Mouse (Mus musculus) megakaryocyte-erythroid progenitor cell, adult 5-6 weeks (primary cell): ENCODE results near the gene Dph5. TPM values are rescaled to one million over a fixed set of nuclear protein-coding genes. Genes with fewer than 3 reads are reported as not detected.

ENCODE experiments used
- ATAC-seq: replicated peaks from 2 replicates; pipeline ENCODE4 v1.8.0; 2016; ENCODE audit warnings: mild to moderate bottlenecking, inconsistent platforms; ENCODE audit not compliant: severe bottlenecking, poor library complexity, low FRiP score, low TSS enrichment
- total RNA-seq, 2 experiments: library from RNA; stranded (forward) in 1 of 2; stranded (reverse) in 1 of 2; fragments of 200-1000, 215-1000 nt in 1 of 2; fragments of >200 nt in 1 of 2; fragmentation: Nextera tagmentation in 1 of 2; gene quantifications; 2 replicates each; pipeline ENCODE4 v1.2.3; 2014 to 2017

The Dph5 gene
- total RNA-seq, 2 experiments from 2014 or later, result 65.6 to 94.3 TPM

- ATAC-seq, result no peak
Observed at GRCm38 (mm10) chr3:115949220-115949920, 61.7 kb downstream of the Dph5 start.

GRCm38 (mm10) chr3:115949921-115950877, 62.6 kb downstream of the Dph5 start:
- ATAC-seq, result 0 out of 2 replicates have a peak, but pooled peaks have one; percentile 39

GRCm38 (mm10) chr3:115951221-115951620, 63.6 kb downstream of the Dph5 start:
- ATAC-seq, result no peak

DNA sequence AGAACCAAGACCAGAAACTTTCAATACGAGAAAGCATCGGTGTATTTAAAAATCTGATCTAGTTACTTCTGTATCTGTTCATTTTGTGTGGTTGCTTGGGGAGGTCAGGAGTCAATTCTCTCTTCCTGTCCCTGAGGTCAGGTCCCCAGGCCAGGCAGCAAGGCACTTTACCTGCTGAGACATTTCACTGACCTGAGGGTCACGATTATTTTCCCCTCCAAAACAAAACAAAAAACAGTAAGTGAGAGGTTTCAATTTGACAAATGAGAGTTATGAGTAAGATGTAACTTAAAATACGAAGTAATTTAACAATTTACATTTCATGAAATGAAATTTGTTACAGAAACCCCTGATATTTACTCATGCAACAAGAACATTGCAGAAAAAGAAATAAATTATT, 64.7 kb downstream of the Dph5 start:
- ATAC-seq, result no peak

DNA sequence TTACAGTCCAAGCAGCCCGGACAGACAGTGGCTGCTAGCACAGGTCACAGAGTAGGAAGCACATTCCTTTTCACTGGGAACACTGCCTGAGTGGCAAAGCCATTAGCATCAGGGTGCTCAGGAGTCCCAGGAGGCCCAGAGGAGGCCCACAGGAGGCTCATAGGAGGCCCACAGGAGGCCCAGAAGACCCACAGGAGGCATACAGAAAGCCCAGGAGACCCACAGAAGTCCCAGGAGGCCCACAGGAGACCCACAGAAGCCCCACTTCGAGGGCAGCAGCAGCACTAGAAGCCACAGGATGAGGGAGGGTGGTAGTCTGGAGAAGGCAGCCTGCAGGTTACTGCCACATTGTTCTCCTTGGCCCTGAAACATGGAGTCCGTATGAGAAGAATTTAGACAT, 65.5 kb downstream of the Dph5 start:
- ATAC-seq, result no peak

GRCm38 (mm10) chr3:115957223-115957622, 69.6 kb downstream of the Dph5 start:
- no peak for ATAC-seq

DNA sequence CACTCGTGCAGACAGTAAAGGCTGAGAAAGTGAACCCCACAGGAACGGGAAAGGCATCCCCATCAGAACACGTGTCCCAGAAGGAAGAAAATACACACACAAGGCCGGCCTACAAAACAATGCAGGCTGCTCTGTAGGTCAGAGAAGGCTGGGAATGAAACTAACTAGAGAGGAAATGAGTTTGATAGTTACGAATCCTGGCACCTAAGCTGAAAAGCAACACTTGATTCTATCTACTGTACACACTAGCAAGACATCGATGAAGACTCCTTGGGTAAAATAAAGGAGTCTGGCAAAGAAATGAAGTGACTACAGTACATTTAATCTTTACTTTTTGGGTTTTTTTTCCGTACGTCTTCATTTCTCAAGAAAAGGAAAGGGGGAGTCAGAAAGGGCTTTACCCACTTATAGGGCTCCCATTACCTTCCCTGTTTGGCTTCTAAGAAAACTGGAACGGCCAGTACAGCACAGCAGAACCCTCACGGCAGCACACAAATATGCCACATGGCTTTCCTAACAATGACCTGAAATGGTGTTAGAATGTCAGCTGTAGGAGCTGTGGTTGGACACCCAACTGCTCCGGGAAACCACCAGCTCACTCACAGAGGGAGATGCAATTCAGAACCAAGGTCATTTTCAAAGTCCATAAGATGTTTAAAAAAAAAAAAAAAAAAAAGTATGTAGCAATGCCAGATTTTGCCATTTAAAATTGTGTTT, 73.8 kb downstream of the Dph5 start:
- no peak for ATAC-seq

- ATAC-seq, result no peak
Observed at GRCm38 (mm10) chr3:115962028-115962415, 74.4 kb downstream of the Dph5 start.

- no peak for ATAC-seq
Observed at GRCm38 (mm10) chr3:115963597-115963996, 76.0 kb downstream of the Dph5 start.

DNA sequence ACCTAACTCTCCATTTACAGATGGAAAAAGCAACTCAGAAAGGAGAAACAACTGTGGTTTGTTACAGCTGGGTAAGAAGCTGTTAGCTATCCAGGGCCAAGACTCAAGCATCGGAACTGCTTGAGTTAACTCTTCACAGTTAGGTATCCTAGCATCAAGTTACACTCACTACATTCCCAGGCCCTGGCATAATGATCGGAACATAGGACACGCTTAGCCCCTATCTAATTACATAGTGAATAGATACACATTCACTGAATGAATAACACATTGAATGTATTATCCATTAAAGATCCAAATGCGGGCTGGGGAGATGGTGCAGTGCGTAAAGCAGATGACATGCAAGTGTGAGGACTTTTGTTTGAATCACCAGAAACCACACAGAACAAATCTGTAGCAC, 76.4 kb downstream of the Dph5 start:
- ATAC-seq, result no peak

GRCm38 (mm10) chr3:115968745-115969530, 81.3 kb downstream of the Dph5 start:
- ATAC-seq, result no peak

- no peak for ATAC-seq
Observed at GRCm38 (mm10) chr3:115971045-115971785, 83.6 kb downstream of the Dph5 start.

DNA sequence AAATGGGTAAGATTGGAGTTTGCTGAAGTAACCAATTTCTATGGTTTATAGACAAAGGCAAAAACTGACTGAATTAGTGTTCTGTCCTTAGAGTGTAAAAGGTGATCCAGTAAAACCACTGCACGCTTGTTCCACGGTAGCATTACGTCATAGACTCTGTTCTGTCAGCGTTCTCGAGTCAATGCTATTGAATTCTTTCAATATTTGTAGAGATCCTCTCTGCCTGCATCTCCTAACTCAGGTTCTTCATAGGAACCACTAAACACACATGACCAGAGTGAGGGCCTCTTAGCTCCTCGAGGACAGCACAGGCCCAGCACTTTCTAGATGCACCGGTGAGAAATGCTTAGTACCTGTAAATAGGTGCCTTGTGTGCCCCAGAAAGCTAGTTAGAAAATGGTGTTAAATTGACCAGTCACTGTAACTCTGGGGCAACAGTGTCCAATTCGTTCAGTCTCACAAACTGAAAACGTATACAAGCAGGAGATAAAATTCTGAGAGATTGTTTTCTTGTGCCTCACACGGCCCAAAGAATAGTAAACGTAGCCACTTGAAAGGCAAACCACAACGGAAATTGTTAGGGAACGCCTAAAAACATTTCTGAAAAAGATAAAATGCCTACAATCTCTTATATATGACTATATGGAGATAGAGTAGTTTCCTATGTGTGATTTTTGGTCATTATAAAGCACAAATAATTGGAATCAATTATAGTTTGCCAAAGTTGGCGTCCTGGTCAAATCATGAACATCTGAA, 84.4 kb downstream of the Dph5 start:
- no peak for ATAC-seq

- no peak for ATAC-seq
Observed at GRCm38 (mm10) chr3:115974228-115974627, 86.6 kb downstream of the Dph5 start.

- ATAC-seq, result no peak
Observed at GRCm38 (mm10) chr3:115974995-115975394, 87.4 kb downstream of the Dph5 start.

- ATAC-seq, result no peak
Observed at GRCm38 (mm10) chr3:115979000-115979399, 91.4 kb downstream of the Dph5 start.

DNA sequence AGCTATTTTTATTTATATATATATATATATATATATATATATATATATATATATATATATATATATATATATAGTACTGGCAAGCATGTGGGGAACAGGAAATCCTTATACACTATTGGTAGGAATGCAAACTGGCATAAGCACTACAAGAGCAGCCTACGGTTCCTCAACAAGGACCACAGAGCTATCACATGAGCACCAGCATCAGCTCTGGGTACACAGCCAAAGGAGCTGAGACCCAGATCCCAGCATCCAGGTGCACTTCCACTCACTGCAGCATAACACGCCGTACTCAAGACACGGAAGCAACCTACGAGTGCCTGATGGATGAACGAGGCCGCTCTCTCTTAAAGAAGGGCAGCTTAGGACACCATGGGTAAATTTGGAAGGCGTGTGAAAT, 95.6 kb downstream of the Dph5 start:
- no peak for ATAC-seq
